Mouse (Mus musculus) bone marrow, adult 2 months (tissue): Measurements from ENCODE around the gene Ucn.

Source experiments
- CTCF ChIP-seq: fragments of 200-500 bp; IDR thresholded peaks from 2 replicates; pipeline ENCODE4 v1.5.1; 2011; ENCODE audit warnings: low read length, control low read depth; ENCODE audit not compliant: control insufficient read depth, insufficient read depth
- POLR2A ChIP-seq: fragments of 200-500 bp; IDR thresholded peaks from 2 replicates; pipeline ENCODE4 v1.6.1; 2011; ENCODE audit warnings: low read depth, mild to moderate bottlenecking, control low read depth, low read length, borderline replicate concordance; ENCODE audit not compliant: control insufficient read depth

DNA sequence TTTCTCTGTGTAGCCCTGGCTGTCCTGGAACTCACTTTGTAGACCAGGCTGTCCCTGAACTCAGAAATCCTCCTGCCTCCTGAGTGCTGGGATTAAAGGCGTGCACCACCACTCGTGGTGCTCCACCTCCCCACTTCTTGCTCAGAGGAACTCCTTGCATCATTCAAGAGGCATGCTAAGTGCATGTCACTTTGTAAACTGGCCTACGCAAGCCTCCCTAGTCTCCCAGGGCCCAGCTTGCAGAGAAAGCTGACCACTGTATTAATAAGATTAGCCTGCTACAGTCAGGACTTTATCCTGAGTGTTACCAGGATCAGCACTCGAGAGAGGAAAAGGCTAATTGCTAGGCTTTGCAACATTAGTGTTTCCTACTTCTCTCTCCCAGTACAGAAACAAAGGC lies 30.0 kb upstream of the Ucn start:
- TF ChIP-seq CTCF (no peak), POLR2A (no peak)
